Mouse (Mus musculus) liver, adult 2 months (tissue): ENCODE measurements at regions not wholly inside any gene's neighbourhood (a gene's known extent, or its start where the extent isn't known, plus 50 kb on each side); places are given as distances from the start of the nearest gene placed in this dataset.

Experiments
- CTCF ChIP-seq: fragments of 200-500 bp; IDR thresholded peaks from 2 replicates; pipeline ENCODE4 v1.5.1; 2011; ENCODE audit warnings: low read depth, low read length, control low read depth
- POLR2A ChIP-seq: fragments of 200-500 bp; IDR thresholded peaks from 2 replicates; pipeline ENCODE4 v1.6.1; 2011; ENCODE audit warnings: low read length, control low read depth; ENCODE audit not compliant: insufficient read depth; ENCODE audit errors: extremely low read depth

- no peak for TF ChIP-seq CTCF
- no peak for TF ChIP-seq POLR2A
Measured at GRCm38 (mm10) chr1:186254500-186254899, 137.4 kb upstream of the Lyplal1 start.
